Mouse (Mus musculus) testis, postnatal 14 days (tissue): ENCODE results near the gene Ccdc105.

Experiments used
- DNase-seq: peaks from one replicate; pipeline ENCODE4 v3.0.0; 2021; ENCODE audit warnings: low spot score

Ccdc105 gene

DNA sequence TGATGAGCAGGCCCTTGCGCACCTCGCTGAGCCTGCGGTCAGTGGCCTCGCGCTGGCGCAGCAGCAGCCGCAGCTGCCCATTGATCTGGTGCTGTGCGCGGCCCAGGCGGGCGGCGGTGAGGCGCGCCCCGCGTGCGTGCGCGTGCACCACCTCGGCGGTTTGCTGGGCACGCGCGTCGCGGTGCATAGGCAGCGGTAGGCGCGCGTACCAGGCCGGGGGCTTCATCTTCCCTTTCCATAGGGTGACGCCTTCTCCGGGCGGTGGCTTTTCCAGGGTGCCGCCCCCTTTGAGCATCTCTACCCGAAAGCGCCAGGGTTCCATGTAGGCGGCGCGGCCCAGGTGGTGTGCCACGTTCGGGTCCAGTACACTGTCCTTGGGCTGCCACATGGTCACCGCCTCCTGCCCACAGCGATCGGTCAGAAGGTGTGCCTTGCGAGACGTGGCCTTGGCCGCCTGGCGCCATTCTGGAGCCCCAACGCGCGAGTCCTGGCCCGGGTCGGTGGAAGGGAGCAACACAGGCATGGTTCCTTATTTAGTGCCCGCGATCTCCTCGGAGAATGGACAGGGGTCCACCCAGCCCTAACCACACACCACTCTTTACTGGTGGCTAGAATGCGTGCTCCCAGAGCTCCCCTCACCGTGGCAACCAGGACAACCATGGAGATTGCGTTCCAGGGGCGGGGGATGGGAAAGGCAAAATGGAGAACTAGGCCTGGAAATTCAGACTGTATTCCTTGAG lies at the start of gene Ccdc105:
Gene Ccdc105, minus strand, starts transcription at position 614 of the 740 bp plus-strand sequence.
- peak; percentile 51 for DNase-seq

DNA sequence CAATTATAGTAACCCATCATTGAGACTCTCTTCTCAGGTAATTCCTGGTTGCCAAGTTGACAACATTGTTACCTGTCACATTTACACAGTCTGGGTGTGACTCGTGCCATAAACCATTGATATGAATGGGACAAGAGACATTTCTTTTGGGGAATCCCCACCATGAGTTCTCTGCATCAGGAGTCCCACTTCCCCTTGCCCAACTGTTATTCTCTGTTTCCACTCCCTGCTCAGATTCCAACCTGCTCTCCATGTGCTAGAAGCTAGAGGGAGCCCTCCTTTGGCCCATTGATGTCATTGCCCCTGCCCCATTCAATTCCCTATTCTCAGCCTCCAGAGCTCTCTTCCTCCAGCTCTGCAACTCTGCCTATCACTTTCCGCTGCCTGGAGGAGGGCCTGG lies 48.6 kb upstream of the Ccdc105 start:
- no peak for DNase-seq

DNA sequence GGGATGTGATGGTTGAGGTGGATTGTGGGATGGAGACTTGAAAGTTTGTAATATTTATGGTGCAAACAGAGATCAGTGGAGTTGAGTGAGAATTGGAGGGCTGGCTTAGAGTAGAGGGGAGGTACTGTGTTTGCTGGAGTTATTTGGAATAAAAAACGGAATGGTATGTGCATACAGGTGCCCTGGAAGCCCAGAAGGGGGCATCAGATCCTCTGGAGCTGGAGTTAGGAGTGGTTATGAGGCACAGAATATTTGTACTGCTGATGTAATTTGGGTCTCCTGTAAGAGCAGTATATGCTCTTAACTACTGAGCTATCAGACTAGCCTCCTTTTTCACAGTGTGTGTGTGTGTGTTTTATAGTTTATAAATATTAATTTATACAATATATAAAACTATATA lies 37.7 kb upstream of the Ccdc105 start:
- no peak for DNase-seq

GRCm38 (mm10) chr10:78787566-78788087 lies 34.8 kb upstream of the Ccdc105 start:
- DNase-seq = peak; percentile 82

DNA sequence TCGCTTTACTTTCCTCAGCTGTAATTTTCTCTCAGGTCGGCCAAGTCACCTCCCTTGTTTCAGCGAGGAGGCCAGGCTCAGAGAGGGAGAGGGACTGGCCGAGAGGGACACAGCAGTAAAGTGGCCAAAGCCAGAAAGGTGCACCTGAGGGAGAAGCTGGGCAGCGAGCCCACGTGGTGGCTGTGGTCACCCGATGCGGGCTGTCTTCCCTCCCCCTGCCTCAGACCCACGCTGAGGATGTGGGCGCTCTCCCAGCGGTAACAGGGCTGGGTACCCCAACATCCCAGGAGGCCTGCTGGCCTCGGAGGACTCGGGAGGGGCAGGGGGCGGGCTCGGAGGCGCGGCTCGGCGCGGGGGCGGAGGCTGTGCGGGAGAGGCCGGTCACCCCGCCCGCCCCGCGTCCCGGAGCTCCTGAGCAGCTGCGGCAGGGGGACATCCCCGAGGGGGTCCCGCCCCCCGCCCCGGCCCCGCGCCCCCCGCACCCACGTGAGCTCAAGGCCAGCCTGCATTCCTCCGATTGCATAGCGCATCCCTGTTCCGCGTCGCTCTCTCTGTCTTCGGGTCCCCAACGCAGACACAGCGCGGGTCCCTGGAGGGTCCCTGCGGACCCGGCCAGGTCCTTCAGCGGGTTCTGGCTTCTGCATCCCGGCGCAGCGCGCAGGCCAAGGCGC lies 27.3 kb upstream of the Ccdc105 start, which contains the start of gene Slc1a6:
Gene Slc1a6, plus strand, starts transcription at position 516 of the 671 bp plus-strand sequence.
- no peak for DNase-seq

GRCm38 (mm10) chr10:78779527-78779926 lies 26.7 kb upstream of the Ccdc105 start:
- DNase-seq = no peak

DNA sequence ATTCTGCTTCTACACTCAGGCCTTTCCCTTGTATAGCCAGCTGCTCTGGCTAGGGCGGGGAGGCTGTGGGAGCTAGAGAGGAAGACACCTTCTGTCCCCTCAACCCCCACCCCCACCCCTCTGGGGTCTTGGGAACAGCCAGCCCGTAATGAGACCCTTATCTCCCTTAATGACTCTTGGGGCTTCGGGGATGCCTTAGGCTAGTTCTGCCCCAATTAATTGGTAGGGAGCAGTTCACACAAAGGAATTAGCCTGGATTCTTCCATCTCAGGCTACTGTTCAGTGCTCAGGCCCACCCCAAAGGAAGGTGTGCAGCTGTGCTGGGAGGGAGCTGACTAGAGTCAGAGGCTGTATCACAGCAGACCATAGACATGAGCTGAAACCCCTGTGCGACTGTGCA lies 23.0 kb upstream of the Ccdc105 start:
- no peak for DNase-seq

- DNase-seq = no peak
These were observed 12.7 kb upstream of the Ccdc105 start for GRCm38 (mm10) chr10:78765570-78765969.

DNA sequence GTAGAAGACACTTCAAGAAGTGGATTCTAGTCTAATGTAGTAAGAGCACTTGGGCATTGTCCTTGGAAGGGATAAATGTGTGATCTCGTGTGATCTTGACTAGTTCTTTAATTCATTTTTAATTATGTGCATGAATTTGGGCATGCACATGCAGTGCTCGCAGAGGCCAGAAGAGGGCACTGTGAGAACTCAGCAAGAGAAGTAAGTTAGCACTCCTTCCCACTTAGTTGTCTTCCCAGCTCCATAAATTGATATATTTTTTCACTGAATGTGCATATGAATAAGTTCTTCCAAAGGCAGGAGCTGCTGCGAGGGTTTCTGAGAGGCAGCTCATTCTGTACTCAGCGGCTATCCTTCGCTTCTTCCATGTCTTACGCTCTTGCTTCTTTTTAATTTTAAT lies 3.2 kb upstream of the Ccdc105 start:
- DNase-seq = peak; percentile 37

- no peak for DNase-seq
These were observed 3.9 kb downstream of the Ccdc105 start for GRCm38 (mm10) chr10:78748946-78749345.

GRCm38 (mm10) chr10:78748161-78748560 lies 4.7 kb downstream of the Ccdc105 start:
- DNase-seq = no peak

DNA sequence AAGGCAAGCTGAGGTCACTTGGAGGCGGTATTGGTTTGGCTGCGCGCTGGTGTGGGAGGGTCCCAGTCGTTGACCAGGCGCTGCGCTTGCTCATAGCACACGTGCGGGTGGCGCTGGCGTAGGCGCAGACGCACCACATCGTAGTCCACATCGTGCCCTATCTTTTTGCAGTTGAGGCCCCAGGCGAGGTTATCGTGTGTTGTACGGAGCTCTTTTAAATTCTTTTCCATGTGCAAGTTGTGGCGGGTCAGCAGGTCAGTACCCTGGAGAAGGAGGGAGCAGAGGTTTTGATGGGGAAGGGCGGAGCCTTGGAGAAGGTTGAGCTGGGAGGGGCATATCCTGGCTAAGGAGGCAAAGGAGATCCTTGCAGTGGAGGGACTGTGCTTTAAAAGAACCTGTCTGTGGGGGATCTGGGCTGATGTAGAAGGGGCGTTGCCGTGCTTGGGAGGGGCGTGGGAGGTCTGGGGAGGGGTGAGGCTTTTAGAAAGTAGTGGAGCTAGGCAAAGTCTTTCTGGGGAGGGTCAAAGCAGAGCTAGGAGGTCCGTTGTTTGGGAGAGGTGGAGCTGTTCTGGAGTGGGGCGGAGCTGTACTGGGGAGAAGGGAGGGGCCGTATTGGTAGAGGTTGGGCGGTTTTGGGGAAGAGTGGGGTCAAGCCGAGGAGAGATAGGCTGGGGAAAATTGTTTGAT lies 5.7 kb downstream of the Ccdc105 start:
- DNase-seq = peak; percentile 20

GRCm38 (mm10) chr10:78745453-78746232 lies 7.2 kb downstream of the Ccdc105 start:
- DNase-seq = peak; percentile 16

DNA sequence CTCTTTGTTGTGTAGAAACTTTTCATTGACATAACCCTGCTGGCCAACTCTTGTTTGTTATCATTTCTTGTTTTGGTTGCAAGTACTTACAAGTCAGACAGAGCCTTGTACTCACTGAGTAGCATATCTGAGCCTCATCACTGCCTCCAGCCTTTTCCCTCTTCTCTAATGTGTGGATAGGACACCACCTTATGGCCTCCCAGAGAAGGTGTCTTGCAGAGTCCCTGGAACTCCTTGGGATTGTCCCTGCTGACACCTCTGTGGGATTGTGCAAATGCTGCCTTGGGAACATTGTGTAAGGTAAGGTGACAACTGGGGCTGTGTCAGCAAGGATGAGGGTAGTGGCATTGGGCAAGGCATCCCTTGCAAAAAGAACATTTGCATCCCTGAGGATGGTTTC lies 9.1 kb downstream of the Ccdc105 start:
- DNase-seq = no peak

GRCm38 (mm10) chr10:78739821-78740220 lies 13.0 kb downstream of the Ccdc105 start:
- DNase-seq = no peak

GRCm38 (mm10) chr10:78727876-78728275 lies 25.0 kb downstream of the Ccdc105 start:
- DNase-seq = no peak

DNA sequence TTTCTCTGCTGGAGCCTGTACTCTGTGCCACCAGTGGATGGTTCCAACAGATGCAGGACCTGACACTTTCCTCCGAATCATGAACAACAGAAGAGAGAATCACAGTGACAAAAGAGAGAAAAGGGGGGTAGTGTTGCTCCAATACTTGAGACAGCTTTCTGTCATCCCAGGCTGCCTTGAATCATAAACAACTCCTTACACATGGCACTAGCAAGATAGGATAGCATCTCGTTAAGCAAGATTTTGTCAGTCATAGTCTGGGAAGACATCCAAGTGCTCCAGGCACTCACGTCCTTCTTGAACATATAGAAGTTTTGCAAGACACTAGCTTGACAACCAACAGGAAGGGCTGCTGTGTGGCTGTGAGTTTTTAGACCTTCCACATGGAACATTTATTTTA lies 25.8 kb downstream of the Ccdc105 start:
- no peak for DNase-seq

GRCm38 (mm10) chr10:78723416-78723815 lies 29.4 kb downstream of the Ccdc105 start:
- no peak for DNase-seq

GRCm38 (mm10) chr10:78722654-78723053 lies 30.2 kb downstream of the Ccdc105 start:
- no peak for DNase-seq

DNA sequence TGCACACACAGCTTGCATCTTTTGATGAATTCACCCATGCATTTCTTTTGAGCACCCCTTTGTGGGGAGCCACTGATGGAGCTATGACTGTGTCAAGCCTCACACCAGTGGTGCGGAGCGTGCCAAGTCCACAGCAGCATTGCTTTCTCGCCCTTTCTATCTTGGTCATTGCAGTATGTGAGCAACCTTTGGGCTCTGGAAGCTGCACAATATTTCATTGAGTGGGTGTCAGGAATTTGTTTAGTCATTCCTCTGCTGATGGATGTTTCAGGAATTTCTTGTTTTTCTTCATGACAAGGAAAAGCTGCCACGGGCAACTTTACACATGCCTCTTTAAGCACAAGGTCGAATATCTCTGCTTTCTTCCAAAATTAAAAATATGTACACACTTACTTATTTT lies 30.8 kb downstream of the Ccdc105 start:
- no peak for DNase-seq

GRCm38 (mm10) chr10:78718056-78718455 lies 34.8 kb downstream of the Ccdc105 start, which contains the start of gene Casp14:
Gene Casp14, minus strand, starts transcription at chr10:78718294.
- DNase-seq = no peak

DNA sequence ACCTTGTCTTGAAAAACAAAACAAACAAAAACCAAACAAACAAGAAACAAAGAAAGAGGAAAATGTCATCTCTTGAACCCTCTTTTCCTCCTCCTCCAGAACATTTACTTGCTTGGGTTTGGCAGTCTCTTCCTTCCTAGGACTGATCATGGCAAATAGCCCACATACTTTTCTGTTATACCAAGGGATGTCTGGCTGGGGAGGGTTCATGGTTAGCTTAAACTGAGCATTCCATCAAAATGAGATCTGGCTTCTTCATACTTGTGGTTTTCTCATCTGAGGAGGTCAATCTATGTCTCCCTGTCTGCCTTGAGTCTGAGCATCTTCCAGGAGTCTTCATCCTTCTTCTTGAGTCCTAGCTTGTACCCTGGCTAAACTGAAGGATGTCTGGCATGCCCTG lies 36.6 kb downstream of the Ccdc105 start:
- DNase-seq = no peak
